Mouse (Mus musculus): ENCODE measurements at regions not wholly inside any gene's neighbourhood (a gene's known extent, or its start where the extent isn't known, plus 50 kb on each side); places are given as distances from the start of the nearest gene placed in this dataset.

- Histone ChIP-seq H3K27me3 (no peaks in the 10 kb centered on the region), H3K4me3 (no peak overlapping the region), H3K9ac (no peak overlapping the region), H3K27ac (replicated peaks) (no peak overlapping the region), H3K4me1 (replicated peaks) (peaks cover 17% of the 10 kb centered on the region), H3K9me3 (no peaks in the 10 kb centered on the region), H3K4me2 (no peak overlapping the region), H3K36me3 (no peaks in the 10 kb centered on the region)
- WGBS = 73% methylated on average over 2 of the region's 2 CpGs
- 0 out of 2 replicates have a peak, but pooled peaks have one; percentile 15 for ATAC-seq (ENCODE audit: low FRiP score, low read depth)
These were observed 284.2 kb upstream of the Gm21798 start for GRCm38 (mm10) chr15:64533169-64533795.

- no peaks in the 10 kb centered on the region for H3K27me3 ChIP-seq
- no peak overlapping the region for H3K9ac ChIP-seq
- WGBS = 37% methylated on average over 6 of the region's 6 CpGs
- no peak overlapping the region for H3K4me2 ChIP-seq
- H3K36me3 ChIP-seq = no peaks in the 10 kb centered on the region
- no peak for ATAC-seq (ENCODE audit: low FRiP score, low read depth)
- no peak overlapping the region for H3K4me3 ChIP-seq
- no peak overlapping the region for H3K27ac ChIP-seq (replicated peaks)
- H3K4me1 ChIP-seq (replicated peaks) = peaks cover 17% of the 10 kb centered on the region
- H3K9me3 ChIP-seq = no peaks in the 10 kb centered on the region
These were observed 283.3 kb upstream of the Gm21798 start for GRCm38 (mm10) chr15:64534166-64534565.

- H3K9me3 ChIP-seq = no peaks in the 10 kb centered on the region
- H3K27ac ChIP-seq (replicated peaks) = no peak overlapping the region
- ATAC-seq (ENCODE audit: low FRiP score, low read depth) = no peak
- 92% methylated on average over 2 of the region's 2 CpGs for WGBS
- H3K27me3 ChIP-seq = no peaks in the 10 kb centered on the region
- no peaks in the 10 kb centered on the region for H3K36me3 ChIP-seq
- peaks cover 17% of the 10 kb centered on the region for H3K4me1 ChIP-seq (replicated peaks)
- H3K4me2 ChIP-seq = no peak overlapping the region
- H3K9ac ChIP-seq = no peak overlapping the region
- H3K4me3 ChIP-seq = no peak overlapping the region
These were observed 282.3 kb upstream of the Gm21798 start for GRCm38 (mm10) chr15:64535160-64535559.

GRCm38 (mm10) chr15:64541395-64541794 lies 276.1 kb upstream of the Gm21798 start:
- Histone ChIP-seq H3K27me3 (no peaks in the 10 kb centered on the region), H3K27ac (replicated peaks) (no peak overlapping the region), H3K4me2 (no peak overlapping the region), H3K4me3 (no peak overlapping the region), H3K9ac (no peak overlapping the region), H3K9me3 (no peaks in the 10 kb centered on the region), H3K4me1 (replicated peaks) (peaks cover 4% of the 10 kb centered on the region), H3K36me3 (no peaks in the 10 kb centered on the region)
- ATAC-seq (ENCODE audit: low FRiP score, low read depth) = no peak
- WGBS = 57% methylated on average over 3 of the region's 3 CpGs

GRCm38 (mm10) chr15:64542250-64542901 lies 275.1 kb upstream of the Gm21798 start:
- no peak overlapping the region for H3K4me2 ChIP-seq
- no peak overlapping the region for H3K27ac ChIP-seq (replicated peaks)
- H3K27me3 ChIP-seq = no peaks in the 10 kb centered on the region
- WGBS = 66% methylated on average over 8 of the region's 8 CpGs
- ATAC-seq (ENCODE audit: low FRiP score, low read depth) = no peak
- no peaks in the 10 kb centered on the region for H3K9me3 ChIP-seq
- H3K9ac ChIP-seq = no peak overlapping the region
- no peak overlapping the region for H3K4me3 ChIP-seq
- peaks cover 4% of the 10 kb centered on the region for H3K4me1 ChIP-seq (replicated peaks)
- H3K36me3 ChIP-seq = no peaks in the 10 kb centered on the region

- H3K4me3 ChIP-seq = no peak overlapping the region
- 81% methylated on average over 1 of the region's 1 CpGs for WGBS
- no peaks in the 10 kb centered on the region for H3K27me3 ChIP-seq
- H3K27ac ChIP-seq (replicated peaks) = no peak overlapping the region
- H3K36me3 ChIP-seq = no peaks in the 10 kb centered on the region
- ATAC-seq (ENCODE audit: low FRiP score, low read depth) = no peak
- peaks cover 4% of the 10 kb centered on the region for H3K4me1 ChIP-seq (replicated peaks)
- no peak overlapping the region for H3K4me2 ChIP-seq
- H3K9me3 ChIP-seq = no peaks in the 10 kb centered on the region
- H3K9ac ChIP-seq = no peak overlapping the region
These were observed 274.6 kb upstream of the Gm21798 start for GRCm38 (mm10) chr15:64542908-64543307.

- Histone ChIP-seq H3K27me3 (no peaks in the 10 kb centered on the region), H3K9ac (no peak overlapping the region), H3K9me3 (no peaks in the 10 kb centered on the region), H3K36me3 (no peaks in the 10 kb centered on the region), H3K4me2 (no peak overlapping the region), H3K4me1 (replicated peaks) (peaks cover 4% of the 10 kb centered on the region), H3K4me3 (no peak overlapping the region), H3K27ac (replicated peaks) (no peak overlapping the region)
- ATAC-seq (ENCODE audit: low FRiP score, low read depth) = no peak
These were observed 271.5 kb upstream of the Gm21798 start for GRCm38 (mm10) chr15:64546035-64546434.

GRCm38 (mm10) chr15:64557540-64557939 lies 260.0 kb upstream of the Gm21798 start:
- H3K4me3 ChIP-seq = no peak overlapping the region
- H3K4me2 ChIP-seq = no peak overlapping the region
- H3K9me3 ChIP-seq = no peaks in the 10 kb centered on the region
- no peak overlapping the region for H3K9ac ChIP-seq
- WGBS = 89% methylated on average over 2 of the region's 2 CpGs
- no peak for ATAC-seq (ENCODE audit: low FRiP score, low read depth)
- H3K27me3 ChIP-seq = no peaks in the 10 kb centered on the region
- no peak overlapping the region for H3K27ac ChIP-seq (replicated peaks)
- H3K36me3 ChIP-seq = no peaks in the 10 kb centered on the region
- H3K4me1 ChIP-seq (replicated peaks) = no peaks in the 10 kb centered on the region

- WGBS = 85% methylated on average over 1 of the region's 1 CpGs
- ATAC-seq (ENCODE audit: low FRiP score, low read depth) = no peak
These were observed 259.3 kb upstream of the Gm21798 start for GRCm38 (mm10) chr15:64558220-64558619.

GRCm38 (mm10) chr15:64562431-64563111 lies 254.9 kb upstream of the Gm21798 start:
- H3K9me3 ChIP-seq = no peaks in the 10 kb centered on the region
- no peak overlapping the region for H3K9ac ChIP-seq
- ATAC-seq (ENCODE audit: low FRiP score, low read depth) = no peak
- no peaks in the 10 kb centered on the region for H3K36me3 ChIP-seq
- no peaks in the 10 kb centered on the region for H3K27me3 ChIP-seq
- no peak overlapping the region for H3K4me3 ChIP-seq
- H3K27ac ChIP-seq (replicated peaks) = no peak overlapping the region
- H3K4me2 ChIP-seq = no peak overlapping the region
- 71% methylated on average over 3 of the region's 3 CpGs for WGBS
- H3K4me1 ChIP-seq (replicated peaks) = no peaks in the 10 kb centered on the region

More at GRCm38 (mm10) chr15:64558220-64558619, 259.3 kb upstream of the Gm21798 start:
- H3K27ac ChIP-seq (replicated peaks) = no peak overlapping the region
- H3K4me3 ChIP-seq = no peak overlapping the region
- no peaks in the 10 kb centered on the region for H3K9me3 ChIP-seq
- no peaks in the 10 kb centered on the region for H3K4me1 ChIP-seq (replicated peaks)
- no peaks in the 10 kb centered on the region for H3K36me3 ChIP-seq
- H3K9ac ChIP-seq = no peak overlapping the region
- H3K4me2 ChIP-seq = no peak overlapping the region
- H3K27me3 ChIP-seq = no peaks in the 10 kb centered on the region

GRCm38 (mm10) chr15:64564703-64565102 lies 252.8 kb upstream of the Gm21798 start:
- ATAC-seq (ENCODE audit: low FRiP score, low read depth) = no peak
- Histone ChIP-seq H3K9me3 (no peaks in the 10 kb centered on the region), H3K36me3 (no peaks in the 10 kb centered on the region), H3K9ac (no peak overlapping the region), H3K4me3 (no peak overlapping the region), H3K4me2 (no peak overlapping the region), H3K27ac (replicated peaks) (no peak overlapping the region), H3K4me1 (replicated peaks) (no peaks in the 10 kb centered on the region), H3K27me3 (no peaks in the 10 kb centered on the region)
- 81% methylated on average over 3 of the region's 3 CpGs for WGBS

- WGBS = 96% methylated on average over 1 of the region's 1 CpGs
- ATAC-seq (ENCODE audit: low FRiP score, low read depth) = no peak
- Histone ChIP-seq H3K4me2 (no peak overlapping the region), H3K9ac (no peak overlapping the region), H3K36me3 (no peaks in the 10 kb centered on the region), H3K4me3 (no peak overlapping the region), H3K27ac (replicated peaks) (no peak overlapping the region), H3K4me1 (replicated peaks) (0 out of 2 replicates have a peak, but pooled peaks cover 4% of the 10 kb centered on the region), H3K9me3 (no peaks in the 10 kb centered on the region), H3K27me3 (no peaks in the 10 kb centered on the region)
These were observed 240.5 kb upstream of the Gm21798 start for GRCm38 (mm10) chr15:64576891-64577535.
